Mouse (Mus musculus) forebrain, embryonic 12.5 days (tissue): ENCODE measurements around the gene Fam107b. TPM values are rescaled to one million over a fixed set of nuclear protein-coding genes. Genes with fewer than 3 reads are reported as not detected.

Experiments
- ATAC-seq: fragments of 200-750 bp; cut with Nextera tagmentation; 2 replicates; pipeline ENCODE4 v1.8.0; 2017; ENCODE audit warnings: moderate TSS enrichment; ENCODE audit not compliant: low FRiP score
- H3K27ac ChIP-seq: fragments of 300-500 bp; sonication (generic); 2 replicates; pipeline ENCODE4 v1.5.1; 2016; ENCODE audit warnings: mild to moderate bottlenecking
- H3K27me3 ChIP-seq: fragments of 300-500 bp; sonication (generic); 2 replicates; pipeline ENCODE4 v1.6.1; 2016; ENCODE audit warnings: mild to moderate bottlenecking
- H3K36me3 ChIP-seq: fragments of 300-500 bp; sonication (generic); replicated peaks from 2 replicates; pipeline ENCODE4 v1.6.1; 2016; ENCODE audit warnings: mild to moderate bottlenecking
- H3K4me1 ChIP-seq: fragments of 300-500 bp; sonication (generic); 2 replicates; pipeline ENCODE4 v1.6.1; 2016
- H3K4me2 ChIP-seq: fragments of 300-500 bp; sonication (generic); 2 replicates; pipeline ENCODE4 v1.6.1; 2016; ENCODE audit warnings: mild to moderate bottlenecking, moderate library complexity
- H3K4me3 ChIP-seq: fragments of 300-500 bp; sonication (generic); replicated peaks from 2 replicates; pipeline ENCODE4 v1.5.1; 2016; ENCODE audit warnings: mild to moderate bottlenecking
- H3K9ac ChIP-seq: fragments of 300-500 bp; sonication (generic); 2 replicates; pipeline ENCODE4 v1.6.1; 2016; ENCODE audit warnings: mild to moderate bottlenecking
- H3K9me3 ChIP-seq: fragments of 300-500 bp; sonication (generic); 2 replicates; pipeline ENCODE4 v1.6.1; 2016
- WGBS: fragments of 180-500 bp; shearing (Covaris S2); methylation state at CpG from one replicate; pipeline ENCODE4 v1.1.7; 2016; 5-methylcytosine and 5-hydroxymethylcytosine counted together
- polyA plus RNA-seq: library from polyadenylated mRNA; unstranded; fragments of >200 nt; fragmentation: Nextera tagmentation; extraction: Ambion mirVana; gene quantifications from 2 replicates; pipeline ENCODE4 v1.2.1, GENCODE M21; 2016

Gene Fam107b
- polyA plus RNA-seq, 1 experiment from 2014 or later: 44.2 TPM

- Histone ChIP-seq H3K36me3 (no peaks in the 10 kb centered on the region), H3K9ac (no peak overlapping the region), H3K27me3 (no peaks in the 10 kb centered on the region), H3K4me3 (no peak overlapping the region), H3K4me2 (no peak overlapping the region), H3K9me3 (no peaks in the 10 kb centered on the region), H3K27ac (no peak overlapping the region), H3K4me1 (peaks cover 9% of the 10 kb centered on the region)
- ATAC-seq: no peak
Measured at GRCm38 (mm10) chr2:3654606-3655005, 84.3 kb downstream of the Fam107b start.

GRCm38 (mm10) chr2:3656091-3656490 lies 85.8 kb downstream of the Fam107b start:
- H3K27ac ChIP-seq: no peak overlapping the region
- no peak overlapping the region for H3K4me3 ChIP-seq
- no peaks in the 10 kb centered on the region for H3K27me3 ChIP-seq
- H3K36me3 ChIP-seq: no peaks in the 10 kb centered on the region
- no peak overlapping the region for H3K4me2 ChIP-seq
- 89% methylated on average over 3 of the region's 3 CpGs for WGBS
- H3K4me1 ChIP-seq: peaks cover 9% of the 10 kb centered on the region
- H3K9ac ChIP-seq: no peak overlapping the region
- no peaks in the 10 kb centered on the region for H3K9me3 ChIP-seq
- ATAC-seq: no peak

DNA sequence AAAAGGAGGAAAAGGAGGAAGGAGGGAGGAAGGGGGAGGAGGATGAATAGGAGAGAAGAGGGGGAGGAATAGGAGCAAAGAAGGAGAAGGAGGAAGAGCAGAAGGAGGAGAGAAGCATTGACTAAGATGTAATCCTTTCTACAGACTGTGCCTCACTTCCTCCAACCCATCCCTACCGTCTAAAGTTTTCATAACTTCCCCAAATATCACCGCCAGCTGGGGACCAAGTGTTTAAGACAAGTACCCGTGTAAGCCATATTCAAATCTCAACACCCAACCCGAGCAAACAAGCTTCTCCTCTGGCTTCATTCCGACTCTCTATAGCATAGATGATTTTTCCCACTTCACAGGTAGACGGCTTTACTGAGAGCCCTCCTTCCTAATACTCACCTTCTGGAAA lies 86.5 kb downstream of the Fam107b start:
- no peak for ATAC-seq
- peaks cover 9% of the 10 kb centered on the region for H3K4me1 ChIP-seq
- H3K9ac ChIP-seq: no peak overlapping the region
- no peak overlapping the region for H3K27ac ChIP-seq
- 97% methylated on average over 6 of the region's 6 CpGs for WGBS
- H3K4me2 ChIP-seq: no peak overlapping the region
- no peaks in the 10 kb centered on the region for H3K27me3 ChIP-seq
- H3K36me3 ChIP-seq: no peaks in the 10 kb centered on the region
- H3K9me3 ChIP-seq: no peaks in the 10 kb centered on the region
- H3K4me3 ChIP-seq: no peak overlapping the region

GRCm38 (mm10) chr2:3657376-3657775 lies 87.1 kb downstream of the Fam107b start:
- H3K9me3 ChIP-seq: no peaks in the 10 kb centered on the region
- H3K27ac ChIP-seq: no peak overlapping the region
- no peak overlapping the region for H3K4me2 ChIP-seq
- peaks cover 9% of the 10 kb centered on the region for H3K4me1 ChIP-seq
- ATAC-seq: no peak
- no peaks in the 10 kb centered on the region for H3K36me3 ChIP-seq
- no peak overlapping the region for H3K9ac ChIP-seq
- H3K4me3 ChIP-seq: no peak overlapping the region
- 84% methylated on average over 5 of the region's 5 CpGs for whole genome bisulfite sequencing
- H3K27me3 ChIP-seq: no peaks in the 10 kb centered on the region

DNA sequence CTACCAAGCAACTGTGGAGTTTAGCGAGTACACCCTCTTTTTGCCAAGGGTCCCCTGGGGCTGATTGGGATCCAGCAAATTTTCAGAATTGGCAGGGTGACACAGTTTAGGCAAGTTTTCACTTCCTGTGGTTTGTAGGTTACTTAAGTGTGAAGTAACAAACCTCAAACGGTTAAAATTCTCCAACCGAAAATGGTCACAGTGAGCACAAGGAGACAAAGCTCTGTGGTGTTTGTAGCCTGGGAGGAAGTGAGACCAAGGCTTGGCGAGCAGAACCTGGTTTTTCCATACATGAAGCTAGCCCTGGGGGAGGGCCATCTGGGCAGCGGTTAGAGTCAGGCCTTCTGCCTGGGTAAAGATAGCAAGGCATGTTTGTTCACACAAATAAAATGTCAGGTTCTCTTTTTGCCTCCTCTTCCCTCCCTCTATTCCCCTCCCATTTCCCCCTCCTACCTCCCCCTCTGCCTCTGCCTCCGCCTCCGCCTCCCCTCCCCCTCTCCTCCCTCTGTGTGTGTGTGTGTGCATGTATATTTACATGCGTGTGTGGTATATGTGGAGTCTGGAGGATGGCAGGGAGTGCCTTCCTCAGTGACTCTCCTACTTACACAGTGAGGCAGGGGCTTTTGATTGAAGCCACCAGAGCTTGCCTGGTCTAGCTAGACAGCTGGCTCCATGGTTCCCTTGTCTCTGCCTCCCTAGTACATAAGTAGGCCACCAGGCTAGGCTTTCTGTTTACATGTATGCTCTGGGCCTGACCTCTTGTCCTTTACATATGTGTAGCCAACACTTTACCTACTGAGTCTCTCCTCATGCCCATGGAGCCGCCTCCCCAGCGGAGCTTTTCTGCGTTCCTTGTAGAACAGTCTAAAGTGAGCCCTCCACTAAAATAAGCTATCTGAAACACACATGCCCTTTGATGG lies 87.8 kb downstream of the Fam107b start:
- Histone ChIP-seq H3K4me3 (no peak overlapping the region), H3K9ac (no peak overlapping the region), H3K27ac (no peak overlapping the region), H3K36me3 (no peaks in the 10 kb centered on the region), H3K4me1 (peaks cover 9% of the 10 kb centered on the region), H3K27me3 (no peaks in the 10 kb centered on the region), H3K9me3 (no peaks in the 10 kb centered on the region), H3K4me2 (no peak overlapping the region)
- 71% methylated on average over 11 of the region's 11 CpGs for WGBS
- no peak for ATAC-seq

DNA sequence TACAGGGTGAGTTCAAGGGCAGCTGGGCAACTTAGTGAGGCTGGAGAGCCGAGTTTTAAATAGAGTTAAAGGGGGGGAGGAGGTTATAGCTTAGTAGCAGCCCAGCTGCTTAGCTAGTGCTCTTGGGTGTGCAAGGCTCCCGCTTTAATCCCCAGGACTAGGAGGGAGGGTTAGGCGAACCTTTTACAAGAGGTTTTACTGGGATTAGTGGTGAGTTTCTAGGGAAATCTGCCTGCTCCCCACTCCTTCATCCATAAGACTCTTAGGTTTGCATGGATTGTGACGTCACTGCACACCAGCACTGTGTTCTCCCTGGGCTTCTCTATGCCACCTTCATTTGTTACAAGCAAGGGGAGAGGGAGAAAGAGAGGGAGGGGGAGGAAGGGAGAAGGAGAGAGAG lies 88.6 kb downstream of the Fam107b start:
- no peaks in the 10 kb centered on the region for H3K36me3 ChIP-seq
- no peak overlapping the region for H3K4me2 ChIP-seq
- H3K27ac ChIP-seq: no peak overlapping the region
- H3K9me3 ChIP-seq: no peaks in the 10 kb centered on the region
- WGBS: 17% methylated on average over 4 of the region's 4 CpGs
- no peaks in the 10 kb centered on the region for H3K27me3 ChIP-seq
- H3K4me1 ChIP-seq: peaks cover 9% of the 10 kb centered on the region
- no peak overlapping the region for H3K4me3 ChIP-seq
- no peak for ATAC-seq
- H3K9ac ChIP-seq: no peak overlapping the region

- no peak overlapping the region for H3K9ac ChIP-seq
- no peak overlapping the region for H3K4me3 ChIP-seq
- ATAC-seq: no peak
- H3K27ac ChIP-seq: no peak overlapping the region
- peaks cover 9% of the 10 kb centered on the region for H3K4me1 ChIP-seq
- no peaks in the 10 kb centered on the region for H3K27me3 ChIP-seq
- no peaks in the 10 kb centered on the region for H3K36me3 ChIP-seq
- no peak overlapping the region for H3K4me2 ChIP-seq
- WGBS: 28% methylated on average over 5 of the region's 5 CpGs
- no peaks in the 10 kb centered on the region for H3K9me3 ChIP-seq
Measured at GRCm38 (mm10) chr2:3659300-3659910, 89.1 kb downstream of the Fam107b start.

DNA sequence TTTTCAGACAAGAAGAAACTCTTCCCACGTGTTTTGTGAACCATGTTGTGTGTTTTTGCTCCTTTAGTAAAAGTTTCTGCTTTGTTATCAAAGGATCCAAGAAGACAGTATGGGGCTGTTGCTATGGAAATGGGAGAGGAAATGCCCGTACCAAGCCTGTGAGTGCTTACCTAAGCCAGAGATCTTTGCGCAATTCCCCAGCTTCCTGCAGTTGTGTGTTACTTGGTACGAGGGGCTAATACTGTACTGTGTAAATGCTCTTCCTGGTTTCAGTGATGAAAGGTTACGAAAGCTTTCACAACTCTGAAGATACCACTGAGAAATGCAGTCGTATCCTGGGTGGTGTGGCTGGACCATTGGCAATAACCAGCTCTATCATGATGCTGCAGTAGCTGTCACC lies 93.8 kb downstream of the Fam107b start:
- Histone ChIP-seq H3K36me3 (no peaks in the 10 kb centered on the region), H3K4me2 (no peak overlapping the region), H3K9ac (no peak overlapping the region), H3K27ac (no peak overlapping the region), H3K9me3 (no peaks in the 10 kb centered on the region), H3K4me1 (peaks cover 2% of the 10 kb centered on the region; the same call in 1 of the 2 replicates), H3K27me3 (no peaks in the 10 kb centered on the region), H3K4me3 (no peak overlapping the region)
- 74% methylated on average over 6 of the region's 6 CpGs for WGBS
- ATAC-seq: no peak

- 64% methylated on average over 3 of the region's 3 CpGs for whole genome bisulfite sequencing
- H3K27ac ChIP-seq: no peak overlapping the region
Measured at GRCm38 (mm10) chr2:3668682-3669081, 98.4 kb downstream of the Fam107b start.

DNA sequence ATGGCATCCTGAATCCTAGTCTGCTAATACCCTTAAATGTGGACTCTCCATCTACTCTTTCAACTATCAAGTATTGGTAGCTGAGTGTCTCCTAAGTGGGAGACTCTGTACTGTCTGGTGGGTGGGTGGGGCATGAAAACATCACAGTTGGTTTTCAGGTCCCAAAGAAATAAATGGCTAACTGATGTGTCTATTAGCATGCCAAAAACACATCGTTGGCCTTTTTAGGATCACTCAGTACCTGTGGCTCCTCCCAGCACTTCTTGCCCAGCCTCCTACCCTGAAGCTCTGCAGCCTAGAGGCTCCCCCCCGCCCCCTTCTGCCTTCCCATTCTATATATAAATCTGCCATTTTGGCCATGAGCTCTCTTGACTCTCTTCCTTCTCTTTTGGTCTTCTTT lies 99.4 kb downstream of the Fam107b start:
- H3K9me3 ChIP-seq: no peaks in the 10 kb centered on the region
- no peak overlapping the region for H3K9ac ChIP-seq
- no peak overlapping the region for H3K4me2 ChIP-seq
- H3K27me3 ChIP-seq: no peaks in the 10 kb centered on the region
- no peaks in the 10 kb centered on the region for H3K36me3 ChIP-seq
- no peak overlapping the region for H3K27ac ChIP-seq
- H3K4me1 ChIP-seq: no peaks in the 10 kb centered on the region
- ATAC-seq: no peak
- H3K4me3 ChIP-seq: no peak overlapping the region
- 60% methylated on average over 2 of the region's 2 CpGs for WGBS

More at GRCm38 (mm10) chr2:3668682-3669081, 98.4 kb downstream of the Fam107b start:
- Histone ChIP-seq H3K9me3 (no peaks in the 10 kb centered on the region), H3K4me2 (no peak overlapping the region), H3K36me3 (no peaks in the 10 kb centered on the region), H3K4me3 (no peak overlapping the region), H3K9ac (no peak overlapping the region), H3K27me3 (no peaks in the 10 kb centered on the region), H3K4me1 (no peaks in the 10 kb centered on the region)
- ATAC-seq: no peak

DNA sequence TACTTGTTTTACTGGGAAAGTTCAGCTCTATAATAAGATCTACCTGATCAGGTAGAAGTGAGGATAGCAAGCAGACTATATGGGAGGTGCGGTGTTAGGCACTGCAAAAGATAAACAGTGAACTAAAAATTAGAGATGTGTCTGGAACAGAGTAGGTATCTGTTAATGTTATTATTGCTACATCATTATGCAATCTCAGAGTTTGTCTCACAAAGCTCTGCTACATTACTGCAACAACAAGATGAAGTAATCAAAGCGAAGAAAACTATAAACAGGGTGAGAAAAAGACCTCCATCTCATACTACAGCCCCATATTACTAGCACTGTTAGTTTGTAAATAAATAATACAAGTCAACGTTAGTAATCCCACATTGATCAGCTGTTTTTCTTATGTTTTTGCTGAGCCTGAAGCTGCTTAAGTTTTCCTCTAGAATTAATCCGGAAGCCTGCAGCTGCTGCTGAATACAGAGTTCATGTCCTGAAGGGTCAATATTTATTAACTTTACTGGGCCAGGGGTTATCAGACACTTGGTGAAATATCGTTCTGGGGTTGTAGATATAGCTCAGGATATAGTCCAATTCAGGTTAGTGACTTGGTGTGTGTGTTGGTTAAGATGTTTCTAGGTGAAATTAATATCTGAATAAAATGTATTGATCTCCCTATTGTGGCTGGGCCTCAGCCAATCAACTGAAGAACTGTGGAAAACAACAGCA lies 102.5 kb downstream of the Fam107b start:
- Histone ChIP-seq H3K4me1 (no peaks in the 10 kb centered on the region), H3K9ac (no peak overlapping the region), H3K4me2 (no peak overlapping the region), H3K4me3 (no peak overlapping the region), H3K36me3 (no peaks in the 10 kb centered on the region), H3K27me3 (no peaks in the 10 kb centered on the region), H3K9me3 (no peaks in the 10 kb centered on the region), H3K27ac (no peak overlapping the region)
- ATAC-seq: no peak
- WGBS: 89% methylated on average over 5 of the region's 5 CpGs

DNA sequence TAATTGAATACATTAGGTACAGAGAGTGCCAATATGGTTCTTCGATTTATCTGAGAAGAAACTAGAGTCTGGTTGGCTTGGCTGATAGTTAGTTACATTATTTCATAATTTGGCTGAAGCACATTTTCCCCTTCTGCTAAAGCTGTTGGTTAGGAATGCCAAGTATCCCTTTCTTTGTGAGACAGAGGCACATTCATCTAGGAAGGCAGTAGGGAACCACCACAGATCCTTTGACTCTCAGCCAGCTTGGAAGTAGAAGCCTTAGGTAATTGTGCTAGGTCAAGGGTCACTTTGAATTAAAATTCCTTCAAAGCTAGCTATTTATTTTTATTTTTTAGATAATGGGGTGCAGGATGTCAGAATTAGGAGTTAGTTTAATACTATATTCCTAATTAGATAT lies 105.2 kb downstream of the Fam107b start:
- no peak overlapping the region for H3K9ac ChIP-seq
- H3K4me3 ChIP-seq: no peak overlapping the region
- H3K36me3 ChIP-seq: no peaks in the 10 kb centered on the region
- ATAC-seq: no peak
- H3K4me2 ChIP-seq: no peak overlapping the region
- H3K9me3 ChIP-seq: no peaks in the 10 kb centered on the region
- no peak overlapping the region for H3K27ac ChIP-seq
- no peaks in the 10 kb centered on the region for H3K4me1 ChIP-seq
- no peaks in the 10 kb centered on the region for H3K27me3 ChIP-seq
- WGBS: 95% methylated on average over 1 of the region's 1 CpGs
